Mouse (Mus musculus) liver, postnatal 0 days (tissue): ENCODE data around the gene Entpd7.

Experiments used
- CTCF ChIP-seq: sonication (generic); IDR thresholded peaks from 2 replicates; pipeline ENCODE4 v1.5.1; 2016; ENCODE audit warnings: antibody characterized with exemption, low read depth
- EP300 ChIP-seq: IDR thresholded peaks from 2 replicates; pipeline ENCODE4 v1.6.1; 2016; ENCODE audit warnings: antibody characterized with exemption, low read depth, mild to moderate bottlenecking

DNA sequence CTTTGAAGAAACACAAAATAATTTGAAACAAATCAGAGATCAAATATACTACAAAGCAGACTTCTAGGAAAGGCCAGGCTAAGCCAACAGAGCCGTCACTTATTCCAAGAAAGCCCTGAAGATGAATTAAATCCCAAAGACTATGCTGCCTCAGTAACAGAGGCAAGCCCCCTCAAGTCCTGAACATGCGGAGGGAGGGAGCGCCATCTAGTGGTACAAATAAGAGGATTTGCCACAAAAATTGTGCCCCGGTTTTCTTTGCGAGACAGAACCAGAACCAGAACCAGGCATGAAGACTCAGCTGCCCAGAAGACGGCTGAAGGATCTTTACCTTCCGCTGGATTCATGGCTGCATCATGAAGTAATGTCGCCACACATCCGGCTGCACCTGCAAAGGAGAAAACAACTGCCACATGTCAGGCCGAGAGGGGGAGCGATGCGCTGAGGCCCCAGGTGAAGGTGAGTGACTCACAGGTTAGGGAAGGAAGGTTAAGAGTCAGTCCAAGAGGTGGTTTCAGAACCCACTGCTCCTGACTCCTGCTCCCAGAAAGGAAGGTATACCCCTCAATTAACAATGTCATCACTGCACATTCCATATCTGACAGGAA lies 23.9 kb upstream of the Entpd7 start:
- TF ChIP-seq EP300 (no peak), CTCF (peak; percentile 81)
